Mouse (Mus musculus): Measurements from ENCODE around the gene Ank3.
"Not testable (repeated sequence)": the region's sequence is repeated elsewhere in the genome, so short reads cannot be mapped to it uniquely, and the experiment has no call there.

Ank3 gene

GRCm38 (mm10) chr10:69398763-69399590, at the start of gene Ank3:
Gene Ank3 (plus strand): TSS chr10:69398773.
- no peak for DNase-seq (ENCODE audit: low read depth, low spot score)

DNA sequence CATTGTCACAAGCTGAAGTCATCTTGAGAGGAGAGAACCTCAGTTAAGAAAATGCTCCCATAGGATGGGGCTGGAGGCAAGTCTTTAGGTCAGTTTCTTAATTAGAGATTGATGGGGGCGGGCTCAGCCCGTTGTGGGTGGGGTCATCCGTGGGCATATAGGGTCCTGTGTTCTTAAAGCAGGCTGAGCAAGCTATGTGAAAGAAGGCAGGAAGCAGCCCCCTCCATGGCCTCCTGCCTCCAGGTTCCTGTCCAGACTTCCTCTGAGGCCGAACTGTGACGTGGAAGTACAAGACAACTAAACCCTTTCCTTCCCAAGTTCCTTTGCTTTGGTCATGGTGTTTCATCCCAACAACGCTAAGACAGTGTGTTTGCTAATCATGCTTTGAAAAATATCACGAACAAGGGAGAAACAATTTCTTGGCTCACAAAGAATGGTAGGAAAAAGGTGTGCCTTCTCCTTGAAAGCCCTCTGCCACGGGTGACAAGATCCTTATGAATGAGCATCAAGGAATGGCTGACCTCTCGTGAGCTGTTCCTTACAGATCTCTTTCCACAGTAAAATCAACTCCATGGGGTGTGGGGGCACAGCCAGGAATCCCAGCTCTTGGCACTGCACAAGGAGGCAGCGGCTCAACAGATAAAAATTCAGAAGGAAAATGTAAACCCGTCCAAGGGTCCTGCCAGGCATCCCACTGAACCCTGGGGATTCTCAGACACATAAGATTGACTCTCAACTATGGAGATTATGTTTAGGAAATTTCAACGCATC, 47.3 kb upstream of the Ank3 start:
- no peak for DNase-seq (ENCODE audit: low read depth, low spot score)

DNA sequence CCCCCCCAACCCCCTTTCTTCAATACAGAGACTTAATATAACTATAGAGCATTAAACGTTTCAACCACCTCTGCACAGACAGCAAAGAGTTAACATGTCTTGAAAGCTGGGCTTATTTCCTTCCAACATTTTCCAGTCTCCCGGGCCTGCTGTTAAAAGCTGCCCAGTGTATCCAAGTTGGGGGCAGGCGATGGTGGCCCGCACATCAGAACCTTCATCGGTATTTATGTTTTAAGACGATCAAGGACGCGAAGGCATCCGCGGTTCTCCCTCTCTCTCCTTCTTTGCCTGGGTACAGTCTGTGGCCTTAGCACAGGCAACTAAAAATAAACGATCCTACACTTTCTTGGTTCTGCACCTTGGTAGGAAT, 46.7 kb upstream of the Ank3 start:
- no peak for DNase-seq (ENCODE audit: low read depth, low spot score)

DNA sequence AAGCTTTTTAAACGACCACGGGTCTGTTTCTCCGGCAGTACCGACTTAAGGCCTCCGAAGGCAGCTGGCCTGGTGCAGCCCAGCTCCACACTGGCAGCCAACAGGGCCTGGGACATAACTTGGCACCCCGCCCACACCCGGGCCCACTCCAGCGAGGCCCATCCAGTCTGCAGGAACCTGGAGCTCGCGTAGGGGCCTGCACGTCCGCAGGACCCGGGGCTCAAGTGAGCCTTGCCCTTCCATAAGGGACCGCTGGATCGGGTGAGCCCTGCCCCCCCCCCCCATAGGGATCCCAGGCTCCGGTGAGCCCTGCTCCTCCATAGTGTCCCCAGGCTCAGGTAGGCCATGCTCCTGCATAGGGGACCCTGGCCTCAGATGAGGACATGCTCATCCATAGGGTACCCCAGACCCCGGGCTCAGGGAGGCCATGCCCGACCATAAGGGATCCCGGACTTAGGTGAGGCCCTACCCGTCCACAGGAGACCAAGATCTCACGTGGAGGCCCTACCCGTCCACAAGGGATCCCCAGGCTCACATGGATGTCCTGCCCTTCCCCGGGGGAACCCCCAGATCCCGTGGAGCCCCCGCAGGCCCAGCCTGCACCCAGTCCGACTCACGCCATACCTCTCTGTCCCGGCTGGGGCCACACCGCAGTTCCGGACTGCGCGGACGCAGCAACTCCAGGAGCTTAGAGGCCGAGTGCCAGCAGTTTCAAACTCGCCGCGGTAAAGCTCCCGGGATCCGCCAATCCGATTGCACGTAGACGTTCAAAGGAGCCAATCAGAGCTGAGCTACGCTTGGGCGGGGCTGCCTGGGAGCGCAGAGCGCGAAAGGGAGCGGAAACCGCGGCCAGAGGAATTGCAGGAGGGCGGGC, 46.1 kb upstream of the Ank3 start, which contains the start of gene Cdk1:
Gene Cdk1, minus strand, starts transcription at position 727 of the 874 bp plus-strand sequence.
- peak; percentile 99 for DNase-seq (ENCODE audit: low read depth, low spot score)

DNA sequence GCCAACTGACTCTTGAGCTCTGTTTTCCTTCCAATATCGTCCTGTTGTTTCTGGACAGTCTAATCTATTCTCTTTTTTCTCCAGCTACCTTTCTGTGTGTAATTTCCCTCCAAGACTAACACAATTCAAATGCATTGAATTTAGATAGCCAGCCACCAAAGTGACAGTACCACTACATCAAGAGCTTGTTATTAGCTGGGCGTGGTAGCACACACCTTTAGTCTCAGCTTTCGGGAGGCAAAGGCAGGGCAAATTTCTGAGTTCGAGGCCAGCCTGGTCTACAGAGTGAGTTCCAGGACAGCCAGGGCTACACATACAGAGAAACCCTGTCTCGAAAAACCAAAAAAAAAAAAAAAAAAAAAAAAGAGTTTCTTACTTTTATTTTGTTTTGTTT, 45.5 kb upstream of the Ank3 start:
- not testable (repeated sequence) for DNase-seq (ENCODE audit: low read depth, low spot score)

GRCm38 (mm10) chr10:69359666-69360065, 38.9 kb upstream of the Ank3 start:
- DNase-seq (ENCODE audit: low read depth, low spot score) = no peak

DNA sequence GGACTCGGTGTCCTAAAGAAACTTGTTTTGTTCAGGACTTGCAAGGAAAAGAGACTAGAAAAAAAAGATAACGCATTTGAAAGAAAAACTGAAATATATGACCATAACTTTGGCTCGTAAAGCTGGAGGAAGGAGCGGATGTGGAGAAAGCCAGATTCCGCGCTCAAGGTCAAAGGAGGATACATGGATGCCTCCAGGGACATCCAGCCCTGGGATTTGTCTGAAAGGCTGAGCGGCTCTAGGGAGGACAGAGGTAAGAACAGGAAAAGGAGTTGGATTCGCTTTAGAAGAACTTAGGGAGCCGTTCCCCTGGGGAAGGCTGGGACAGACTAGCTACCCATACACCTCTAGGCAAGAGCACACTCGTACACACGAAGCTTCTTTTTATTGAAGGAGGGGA, 32.4 kb upstream of the Ank3 start:
- no peak for DNase-seq (ENCODE audit: low read depth, low spot score)

DNA sequence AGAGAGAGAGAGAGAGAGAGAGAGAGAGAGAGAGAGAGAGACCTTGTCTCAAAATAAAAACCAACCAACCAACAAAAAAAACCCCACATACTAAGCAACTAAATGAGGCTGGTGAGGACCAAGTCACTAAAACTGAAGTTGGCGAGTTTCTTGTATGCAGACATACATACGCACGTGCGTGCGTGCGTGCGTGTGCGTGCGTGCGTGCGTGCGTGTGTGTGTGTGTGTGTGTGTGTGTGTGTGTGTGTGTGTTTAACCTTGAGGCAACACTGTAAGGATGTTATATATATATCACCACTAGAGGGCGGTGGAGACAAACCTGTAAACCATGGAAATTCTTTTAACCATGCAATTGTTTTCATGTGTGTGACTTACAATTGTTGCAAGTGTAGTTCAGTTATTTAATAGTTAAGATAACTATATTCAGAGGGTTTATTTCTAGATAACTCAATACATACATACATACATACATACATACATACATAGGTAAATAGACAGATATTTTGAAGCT, 31.6 kb upstream of the Ank3 start:
- DNase-seq (ENCODE audit: low read depth, low spot score) = peak; percentile 38

GRCm38 (mm10) chr10:69369321-69369720, 29.3 kb upstream of the Ank3 start:
- DNase-seq (ENCODE audit: low read depth, low spot score) = no peak

GRCm38 (mm10) chr10:69371441-69371840, 27.1 kb upstream of the Ank3 start:
- peak; percentile 57 for DNase-seq (ENCODE audit: low read depth, low spot score)

GRCm38 (mm10) chr10:69372061-69372460, 26.5 kb upstream of the Ank3 start:
- no peak for DNase-seq (ENCODE audit: low read depth, low spot score)

DNA sequence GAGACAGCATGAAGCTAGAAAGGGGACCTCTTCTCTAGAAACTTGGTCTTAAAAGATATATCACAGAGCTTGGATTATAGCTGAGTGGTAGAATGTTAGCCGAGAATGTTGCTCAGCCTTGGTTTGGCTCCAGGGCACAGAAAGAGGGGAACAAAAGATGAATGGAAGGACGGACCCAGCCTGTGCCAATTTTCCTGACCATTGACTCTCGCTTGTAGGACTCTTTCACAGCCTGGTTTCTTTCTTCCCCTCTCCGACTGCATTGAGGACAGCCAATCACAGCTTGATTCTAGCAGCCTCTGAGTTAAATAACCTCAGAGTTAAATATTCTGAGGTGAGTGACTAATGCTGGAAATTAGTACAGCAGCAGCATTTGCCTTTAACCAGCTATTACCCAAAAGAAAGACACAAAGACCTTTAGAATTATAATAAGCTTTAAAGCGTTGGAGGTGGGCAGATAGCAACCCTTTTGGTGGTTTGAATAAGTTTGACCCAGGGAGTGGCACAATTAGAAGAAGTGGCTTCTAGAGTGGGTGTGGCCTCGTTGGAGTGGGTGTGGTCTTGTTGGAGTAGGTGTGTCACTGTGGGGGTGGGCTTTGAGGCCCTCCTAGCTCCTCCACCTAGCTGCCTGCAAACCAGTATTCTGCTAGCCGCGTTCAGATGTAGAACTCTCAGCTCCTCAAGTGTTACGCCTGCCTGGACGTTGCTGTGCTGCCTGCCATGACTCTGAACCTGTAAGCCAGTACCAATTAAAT, 24.6 kb upstream of the Ank3 start:
- no peak for DNase-seq (ENCODE audit: low read depth, low spot score)

DNA sequence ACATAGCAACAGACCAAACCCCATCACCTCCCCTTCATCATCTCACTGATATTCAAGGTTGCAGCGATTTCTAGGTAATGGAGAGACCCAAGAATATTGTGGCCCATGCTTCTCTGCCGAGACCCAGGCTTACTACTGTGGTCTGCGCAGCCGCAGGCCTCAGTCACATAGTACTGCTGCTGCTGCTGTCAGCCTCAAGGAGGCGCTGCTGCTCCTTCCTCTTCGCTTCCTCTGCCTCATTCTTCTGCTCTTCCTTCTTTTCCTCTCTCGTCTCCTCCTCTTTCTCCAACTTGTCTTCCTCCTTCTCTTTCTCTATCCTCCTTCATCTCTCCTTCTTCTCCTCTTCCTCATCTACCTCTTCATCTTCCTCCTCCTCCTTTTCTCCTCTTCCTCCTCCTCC, 23.4 kb upstream of the Ank3 start:
- DNase-seq (ENCODE audit: low read depth, low spot score) = no peak

DNA sequence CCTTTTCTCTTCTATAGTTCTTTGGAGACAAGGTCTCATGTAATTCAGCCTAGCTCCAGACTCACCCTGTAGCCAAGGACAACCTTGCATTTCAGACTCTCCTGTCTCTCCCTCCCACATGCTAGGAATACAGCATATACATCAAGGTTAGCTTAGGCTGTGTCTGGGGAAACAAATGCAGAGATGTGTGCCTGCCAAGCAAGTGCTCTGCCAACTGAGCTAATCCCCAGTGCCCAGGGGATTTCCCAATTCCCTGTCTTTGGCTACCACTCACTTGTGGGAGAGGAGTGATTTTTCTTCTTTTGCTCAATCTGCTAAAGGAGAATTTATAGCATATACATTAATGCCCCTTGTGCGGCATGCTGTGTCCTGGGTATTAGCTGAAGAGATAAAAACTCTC, 15.4 kb upstream of the Ank3 start:
- no peak for DNase-seq (ENCODE audit: low read depth, low spot score)

- DNase-seq (ENCODE audit: low read depth, low spot score) = no peak
Observed at GRCm38 (mm10) chr10:69384640-69385039, 13.9 kb upstream of the Ank3 start.

DNA sequence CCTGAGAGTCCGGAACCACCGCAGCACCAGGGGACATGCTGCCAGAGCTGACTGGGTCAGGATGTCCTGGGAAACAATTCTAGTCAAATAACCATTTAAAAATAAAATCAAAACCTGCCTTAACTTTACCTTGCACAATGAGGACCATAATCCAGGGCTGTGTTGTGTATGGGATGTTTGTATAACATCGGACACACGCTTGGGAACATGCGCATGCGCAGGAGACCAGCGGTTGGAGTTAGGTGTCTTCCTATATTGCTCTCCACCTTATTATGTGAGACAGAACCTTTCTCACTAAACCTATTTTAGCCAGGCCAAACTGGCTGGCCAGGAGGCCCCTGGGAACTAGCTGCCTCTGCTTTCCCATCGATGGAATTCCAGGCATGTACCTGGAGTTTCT, 13.4 kb upstream of the Ank3 start:
- no peak for DNase-seq (ENCODE audit: low read depth, low spot score)

DNA sequence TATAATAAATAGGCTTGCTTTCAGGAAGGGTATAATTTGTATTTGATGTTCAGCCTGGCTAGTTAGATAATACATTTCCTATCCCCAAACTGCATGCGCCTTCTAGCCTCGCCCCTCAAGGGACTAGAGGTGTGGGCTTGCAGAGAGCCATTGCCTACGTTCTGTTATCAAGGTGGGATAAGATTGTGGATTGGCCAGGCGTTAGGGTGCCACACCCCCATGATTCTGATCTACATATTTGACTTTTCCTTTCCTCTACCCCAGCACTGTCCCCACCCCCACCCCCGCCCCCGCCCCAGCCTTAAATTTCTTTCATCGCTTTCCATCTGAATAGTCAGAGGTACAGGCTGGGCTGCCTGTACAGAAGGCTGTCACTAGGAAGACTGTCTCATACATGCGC, 11.8 kb upstream of the Ank3 start:
- no peak for DNase-seq (ENCODE audit: low read depth, low spot score)

- no peak for DNase-seq (ENCODE audit: low read depth, low spot score)
Observed at GRCm38 (mm10) chr10:69389511-69389910, 9.1 kb upstream of the Ank3 start.

GRCm38 (mm10) chr10:69398197-69398762, 293 bp upstream of the Ank3 start:
- DNase-seq (ENCODE audit: low read depth, low spot score) = no peak

- DNase-seq (ENCODE audit: low read depth, low spot score) = peak; percentile 28
Observed at GRCm38 (mm10) chr10:69399814-69400385, 1.3 kb downstream of the Ank3 start.

All from forelimb bud, embryonic 11.5 days (tissue).